Mouse (Mus musculus) olfactory bulb, adult 2 months (tissue): ENCODE results near the gene Dchs1.
A peak's percentile ranks its signal among the peaks of the same experiment; 100 is the strongest.

Experiments
- CTCF ChIP-seq: fragments of 200-500 bp; IDR thresholded peaks from 2 replicates; pipeline ENCODE4 v1.5.1; 2012; ENCODE audit warnings: low read depth, mild to moderate bottlenecking, low read length, moderate library complexity; ENCODE audit not compliant: insufficient read depth
- POLR2A ChIP-seq: fragments of 200-500 bp; IDR thresholded peaks from 2 replicates; pipeline ENCODE4 v1.6.1; 2012; ENCODE audit warnings: mild to moderate bottlenecking, low read depth, low read length, moderate library complexity; ENCODE audit not compliant: insufficient read depth

DNA sequence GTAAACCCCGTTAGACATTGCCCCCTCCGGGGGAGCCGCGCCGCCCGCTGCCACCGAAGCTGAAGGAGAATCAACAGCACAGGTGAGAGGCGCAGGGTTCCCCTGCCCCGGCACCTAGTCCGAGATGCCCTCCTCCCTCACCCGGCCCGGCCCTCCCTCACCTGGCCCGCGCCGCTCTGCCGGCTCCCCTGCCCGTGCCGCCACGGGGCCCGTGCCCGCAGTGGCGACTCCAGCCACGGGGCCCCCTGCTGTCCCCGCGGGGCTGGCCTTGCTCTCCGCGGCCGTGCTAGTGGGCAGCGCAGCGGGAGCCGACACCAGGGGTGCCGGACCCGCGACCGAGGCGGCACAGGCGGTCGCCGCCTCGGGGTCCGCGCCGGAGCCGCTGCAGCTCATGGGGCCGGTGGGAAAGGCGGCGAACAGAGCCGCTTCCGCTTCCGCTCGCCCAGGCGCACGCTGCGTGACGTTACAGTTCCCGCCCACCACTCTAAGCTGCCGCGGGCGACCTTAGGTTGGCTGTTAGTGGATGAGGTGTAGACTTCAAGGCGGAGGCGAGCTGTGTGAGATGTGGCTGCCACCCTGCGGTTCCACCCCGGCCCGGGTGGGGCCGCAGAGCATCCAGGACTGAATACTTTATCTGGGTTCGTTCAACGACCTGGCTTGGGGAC lies 43.4 kb downstream of the Dchs1 start, which contains the start of gene Taf10:
- no peak for TF ChIP-seq CTCF
- peak; percentile 64; the same call in 1 of the 2 replicates for TF ChIP-seq POLR2A
